Mouse (Mus musculus): ENCODE measurements around the gene Angel1. TPM values are rescaled to one million over a fixed set of nuclear protein-coding genes. Genes with fewer than 3 reads are reported as not detected.

Angel1 gene
- polyA plus RNA-seq, 1 experiment from 2014 or later: 11.4 TPM

DNA sequence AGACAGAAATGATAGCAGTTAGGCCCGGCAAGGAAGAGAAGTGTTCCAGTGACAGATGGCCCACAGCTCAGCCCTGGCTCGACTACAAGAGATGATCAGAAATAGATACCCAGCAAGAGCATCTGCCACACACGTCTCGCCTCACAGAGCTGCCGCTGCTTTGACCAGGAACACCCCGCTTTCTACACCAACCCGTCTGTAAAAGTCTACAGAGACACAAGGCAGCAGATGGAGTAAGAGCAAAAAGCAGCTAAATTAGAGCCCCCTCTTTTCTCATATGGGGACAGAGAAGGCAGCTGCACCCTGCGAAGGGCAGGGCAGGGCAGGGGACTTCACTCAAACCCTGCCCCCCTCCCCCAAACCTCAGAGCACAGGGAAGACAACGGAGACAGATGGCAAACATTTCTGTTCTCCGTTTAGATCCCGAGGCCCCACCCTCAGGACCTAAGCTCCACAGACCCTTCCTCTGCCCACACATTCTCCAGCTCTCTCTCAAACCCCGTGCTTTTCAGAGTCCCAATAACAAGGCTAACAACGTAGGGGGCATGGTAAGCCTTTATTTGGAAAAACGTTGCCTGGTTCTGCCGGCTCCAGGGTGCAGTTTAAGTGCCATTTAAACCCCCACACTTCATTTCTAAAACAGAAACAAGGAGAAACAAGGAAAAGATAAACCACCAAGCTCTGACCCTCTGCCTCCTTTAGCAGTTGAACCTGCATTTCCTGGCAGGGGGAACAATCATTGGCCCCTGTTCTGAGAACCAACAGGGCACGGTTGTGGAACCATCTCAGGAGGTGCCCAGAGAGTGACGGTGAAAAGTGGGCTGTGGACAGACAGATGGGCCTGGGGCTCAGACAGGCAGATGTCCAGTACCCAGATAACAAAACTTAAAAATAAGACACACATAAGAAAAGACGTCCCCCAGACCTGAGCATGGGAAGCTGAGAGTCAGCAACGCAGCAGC, 26.0 kb downstream of the Angel1 start:
- H3K9me3 ChIP-seq: no peaks in the 10 kb centered on the region
- H3K27me3 ChIP-seq (ENCODE audit: insufficient read depth, poor library complexity, severe bottlenecking): no peaks in the 10 kb centered on the region
- DNase-seq (ENCODE audit: low spot score): no peak
- H3K4me1 ChIP-seq: peaks cover 43% of the 10 kb centered on the region
- peaks cover 22% of the 10 kb centered on the region for H3K36me3 ChIP-seq
- no peak overlapping the region for H3K4me3 ChIP-seq
- WGBS: 28% methylated on average over 19 of the region's 19 CpGs
- peak overlapping the region; percentile 22; the same call in 1 of the 2 replicates for H3K27ac ChIP-seq

DNA sequence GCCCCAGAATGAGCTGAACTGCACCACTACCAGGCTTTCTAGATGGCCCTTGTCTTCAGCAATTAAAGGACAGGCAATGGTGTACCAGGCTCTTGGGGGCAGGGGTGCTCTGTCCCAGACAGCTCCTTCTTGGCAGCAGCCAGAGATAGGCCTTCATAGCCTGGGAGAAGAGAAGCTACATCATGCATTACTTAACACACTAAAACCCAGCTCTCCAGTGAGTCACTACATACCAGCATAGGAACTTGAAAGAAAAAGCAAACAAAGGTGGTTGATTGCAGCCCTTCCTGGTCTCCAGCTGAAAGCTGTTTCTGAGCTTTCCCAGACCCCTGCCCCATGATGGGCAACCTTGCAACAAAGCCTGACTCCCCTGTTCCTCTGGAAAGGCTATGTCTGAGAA, 27.7 kb downstream of the Angel1 start:
- no peaks in the 10 kb centered on the region for H3K27me3 ChIP-seq (ENCODE audit: insufficient read depth, poor library complexity, severe bottlenecking)
- H3K9me3 ChIP-seq: no peaks in the 10 kb centered on the region
- peaks cover 19% of the 10 kb centered on the region for H3K36me3 ChIP-seq
- no peak overlapping the region for H3K4me3 ChIP-seq
- no peak for DNase-seq (ENCODE audit: low spot score)
- H3K27ac ChIP-seq: no peak overlapping the region
- H3K4me1 ChIP-seq: peaks cover 60% of the 10 kb centered on the region

DNA sequence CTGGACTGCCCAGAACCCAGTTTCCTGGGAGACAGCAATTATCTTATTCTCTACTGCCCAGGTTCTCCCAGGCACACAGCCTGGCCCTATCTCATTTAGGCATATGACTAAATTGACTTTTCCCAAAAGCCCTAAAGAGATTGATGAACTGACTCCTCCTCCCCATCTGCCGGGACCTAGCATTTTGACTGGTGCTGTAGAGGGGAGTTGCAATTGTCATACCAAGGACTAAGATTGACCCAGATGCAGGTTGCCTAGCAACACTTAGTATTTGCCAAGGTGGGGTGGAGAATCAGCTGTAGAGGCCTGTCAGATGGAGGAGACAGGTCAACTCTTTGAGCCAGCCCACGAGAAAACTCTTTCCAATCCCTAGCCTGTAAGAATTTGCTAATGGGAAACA, 28.3 kb downstream of the Angel1 start:
- H3K36me3 ChIP-seq: peaks cover 14% of the 10 kb centered on the region; the same call in 1 of the 2 replicates
- no peak overlapping the region for H3K4me3 ChIP-seq
- WGBS: 81% methylated on average over 2 of the region's 2 CpGs
- no peaks in the 10 kb centered on the region for H3K9me3 ChIP-seq
- H3K27ac ChIP-seq: no peak overlapping the region
- peaks cover 65% of the 10 kb centered on the region for H3K4me1 ChIP-seq
- H3K27me3 ChIP-seq (ENCODE audit: insufficient read depth, poor library complexity, severe bottlenecking): no peaks in the 10 kb centered on the region
- no peak for DNase-seq (ENCODE audit: low spot score)

DNA sequence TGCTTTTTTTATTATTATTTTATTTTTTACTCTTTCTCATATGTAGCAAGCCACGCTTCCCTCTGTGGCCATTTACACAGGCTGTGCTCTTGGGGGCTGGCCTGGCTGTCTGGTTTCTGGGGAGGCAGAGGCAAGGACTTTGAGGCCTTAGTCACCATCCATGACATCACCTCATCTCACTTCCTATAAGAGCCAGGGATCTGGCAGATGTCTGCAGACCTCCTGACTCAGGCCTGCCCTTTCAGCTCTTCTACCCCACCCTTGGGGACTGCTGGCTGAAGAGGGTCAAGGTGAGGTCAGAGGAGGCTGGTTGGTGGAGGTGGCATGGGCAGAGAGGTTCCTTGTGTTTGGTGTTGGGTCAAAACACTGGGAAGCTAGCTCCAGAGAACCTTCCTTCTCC, 31.8 kb downstream of the Angel1 start:
- H3K4me3 ChIP-seq: no peak overlapping the region
- no peaks in the 10 kb centered on the region for H3K27me3 ChIP-seq (ENCODE audit: insufficient read depth, poor library complexity, severe bottlenecking)
- DNase-seq (ENCODE audit: low spot score): no peak
- peaks cover 68% of the 10 kb centered on the region for H3K4me1 ChIP-seq
- 91% methylated on average over 1 of the region's 1 CpGs for WGBS
- no peaks in the 10 kb centered on the region for H3K9me3 ChIP-seq
- no peak overlapping the region for H3K27ac ChIP-seq
- peaks cover 15% of the 10 kb centered on the region for H3K36me3 ChIP-seq

DNA sequence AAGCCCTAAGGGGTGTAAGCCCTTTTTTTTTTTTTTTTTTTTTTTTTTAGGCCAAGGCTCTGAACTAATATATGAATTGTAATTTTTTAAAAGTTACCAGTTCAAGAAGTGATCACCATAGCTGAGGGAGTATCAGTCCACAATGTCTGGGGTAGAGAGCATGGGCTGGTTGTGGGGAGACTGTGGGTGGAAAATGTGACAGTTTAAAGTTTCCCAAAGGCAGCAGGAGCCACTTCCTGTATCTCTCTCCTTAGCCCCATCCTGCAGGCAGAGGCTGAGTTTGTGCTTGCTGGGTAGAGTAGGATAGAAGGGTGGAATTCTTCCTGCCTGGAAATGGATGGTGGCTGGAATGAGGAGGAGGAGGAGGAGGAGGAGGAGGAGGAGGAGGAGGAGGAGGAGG, 32.9 kb downstream of the Angel1 start:
- Histone ChIP-seq H3K27me3 (ENCODE audit: insufficient read depth, poor library complexity, severe bottlenecking) (no peaks in the 10 kb centered on the region), H3K4me3 (no peak overlapping the region), H3K9me3 (no peaks in the 10 kb centered on the region), H3K4me1 (peaks cover 58% of the 10 kb centered on the region), H3K36me3 (peaks cover 21% of the 10 kb centered on the region), H3K27ac (no peak overlapping the region)
- DNase-seq (ENCODE audit: low spot score): no peak

DNA sequence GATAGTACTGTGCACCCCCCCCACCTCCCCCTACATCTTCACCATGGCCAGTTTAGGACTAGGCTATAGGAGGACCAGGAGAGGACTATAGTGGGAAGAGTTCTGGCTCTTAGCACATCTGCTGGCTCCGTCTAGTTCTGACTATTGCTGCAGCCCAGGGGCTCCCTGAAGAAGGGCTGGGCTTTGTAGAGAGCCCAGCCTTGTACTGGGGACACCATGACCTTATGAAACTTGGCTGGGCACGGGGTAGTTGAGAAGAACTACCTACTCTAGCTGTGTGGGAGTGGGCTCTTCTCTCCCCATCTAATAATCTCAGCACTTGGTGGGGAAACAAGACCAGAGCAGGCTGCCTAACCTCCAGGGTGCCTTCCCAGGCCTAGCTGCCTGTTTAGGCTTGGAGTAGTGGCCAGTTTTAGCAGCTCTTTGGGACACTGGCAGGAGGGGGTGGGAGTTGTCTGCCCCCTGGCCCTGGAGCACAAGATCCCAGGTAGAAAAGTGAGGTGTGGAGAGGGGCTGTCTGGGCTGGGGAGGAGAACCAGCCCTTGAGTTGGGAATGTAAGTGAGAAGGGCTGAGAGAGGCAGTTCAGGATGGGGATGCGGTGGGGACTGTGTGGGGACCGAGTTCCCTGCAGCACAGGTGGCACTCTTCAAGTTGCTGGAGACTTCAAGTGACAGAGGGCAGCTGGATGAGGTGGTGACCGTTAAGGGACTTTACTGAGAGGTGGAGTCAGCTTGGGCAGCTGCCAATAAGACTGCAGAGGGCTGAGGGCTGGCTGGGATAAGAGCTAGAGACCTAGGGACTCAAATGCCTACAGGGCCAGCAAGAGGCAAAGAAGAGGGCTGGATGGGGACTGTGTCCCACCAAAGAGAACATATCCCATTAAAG, 33.5 kb downstream of the Angel1 start:
- 56% methylated on average over 5 of the region's 5 CpGs for WGBS
- H3K27ac ChIP-seq: 0 out of 2 replicates have a peak overlapping the region, but pooled peaks have one; percentile 19
- no peaks in the 10 kb centered on the region for H3K9me3 ChIP-seq
- H3K4me1 ChIP-seq: peaks cover 62% of the 10 kb centered on the region
- no peak for DNase-seq (ENCODE audit: low spot score)
- no peaks in the 10 kb centered on the region for H3K27me3 ChIP-seq (ENCODE audit: insufficient read depth, poor library complexity, severe bottlenecking)
- peaks cover 21% of the 10 kb centered on the region for H3K36me3 ChIP-seq
- H3K4me3 ChIP-seq: no peak overlapping the region

DNA sequence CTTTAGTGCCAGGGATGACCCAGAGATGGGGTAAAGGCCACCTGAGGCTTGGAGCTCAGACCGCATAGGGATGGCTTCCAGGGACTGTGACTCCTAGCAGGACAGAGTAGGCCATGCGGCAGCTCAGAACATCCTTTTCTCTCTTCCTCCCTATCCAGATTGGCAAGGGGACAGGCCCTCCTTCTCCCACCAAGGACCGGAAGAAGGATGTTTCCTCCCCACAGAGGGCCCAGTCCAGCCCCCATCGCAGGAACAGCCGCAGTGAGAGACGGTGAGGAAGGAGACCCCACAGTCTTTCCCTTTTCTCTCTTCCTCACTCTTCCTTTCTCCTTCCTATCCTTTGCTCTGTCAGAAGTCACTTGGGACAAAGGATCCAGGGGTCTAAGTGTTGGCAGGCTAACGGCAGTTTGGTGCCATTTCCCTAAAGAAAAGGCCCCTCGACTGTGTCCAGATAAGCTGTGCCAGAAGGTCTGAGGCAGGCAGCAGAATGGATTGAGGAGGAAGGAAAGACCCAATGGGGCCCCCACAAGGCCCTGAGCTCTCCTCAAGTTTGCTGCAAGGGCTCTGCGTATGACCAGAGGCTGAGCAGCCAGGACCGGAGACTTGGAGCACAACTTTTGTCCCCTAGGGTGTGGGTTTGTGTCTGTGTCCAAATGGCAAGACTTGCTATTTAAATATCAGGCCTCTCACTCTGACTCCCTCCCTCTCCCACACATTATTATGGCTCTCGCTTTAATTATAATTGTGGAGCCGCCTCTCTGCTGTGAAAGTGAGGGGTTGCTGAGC, 35.4 kb downstream of the Angel1 start:
- DNase-seq (ENCODE audit: low spot score): no peak
- H3K4me1 ChIP-seq: peaks cover 67% of the 10 kb centered on the region
- no peaks in the 10 kb centered on the region for H3K9me3 ChIP-seq
- H3K27ac ChIP-seq: peak overlapping the region; percentile 65
- no peak overlapping the region for H3K4me3 ChIP-seq
- 68% methylated on average over 12 of the region's 12 CpGs for WGBS
- H3K27me3 ChIP-seq (ENCODE audit: insufficient read depth, poor library complexity, severe bottlenecking): no peaks in the 10 kb centered on the region
- peaks cover 21% of the 10 kb centered on the region for H3K36me3 ChIP-seq

DNA sequence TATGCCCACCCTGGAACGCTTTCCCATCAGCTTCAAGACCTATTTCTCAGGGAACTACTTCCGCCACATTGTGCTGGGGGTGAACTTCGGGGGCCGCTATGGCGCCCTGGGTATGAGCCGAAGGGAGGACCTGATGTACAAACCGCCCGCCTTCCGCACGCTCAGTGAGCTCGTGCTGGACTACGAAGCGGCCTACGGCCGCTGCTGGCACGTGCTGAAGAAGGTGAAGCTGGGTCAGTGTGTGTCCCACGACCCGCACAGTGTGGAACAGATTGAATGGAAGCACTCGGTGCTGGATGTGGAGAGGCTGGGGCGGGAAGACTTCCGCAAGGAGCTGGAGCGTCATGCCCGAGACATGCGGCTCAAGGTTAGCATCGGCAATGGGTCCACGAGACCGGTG, 37.3 kb downstream of the Angel1 start:
- Histone ChIP-seq H3K27me3 (ENCODE audit: insufficient read depth, poor library complexity, severe bottlenecking) (no peaks in the 10 kb centered on the region), H3K27ac (no peak overlapping the region), H3K36me3 (peaks cover 25% of the 10 kb centered on the region), H3K4me1 (peaks cover 55% of the 10 kb centered on the region), H3K9me3 (no peaks in the 10 kb centered on the region), H3K4me3 (no peak overlapping the region)
- WGBS: 96% methylated on average over 27 of the region's 27 CpGs
- DNase-seq (ENCODE audit: low spot score): no peak

DNA sequence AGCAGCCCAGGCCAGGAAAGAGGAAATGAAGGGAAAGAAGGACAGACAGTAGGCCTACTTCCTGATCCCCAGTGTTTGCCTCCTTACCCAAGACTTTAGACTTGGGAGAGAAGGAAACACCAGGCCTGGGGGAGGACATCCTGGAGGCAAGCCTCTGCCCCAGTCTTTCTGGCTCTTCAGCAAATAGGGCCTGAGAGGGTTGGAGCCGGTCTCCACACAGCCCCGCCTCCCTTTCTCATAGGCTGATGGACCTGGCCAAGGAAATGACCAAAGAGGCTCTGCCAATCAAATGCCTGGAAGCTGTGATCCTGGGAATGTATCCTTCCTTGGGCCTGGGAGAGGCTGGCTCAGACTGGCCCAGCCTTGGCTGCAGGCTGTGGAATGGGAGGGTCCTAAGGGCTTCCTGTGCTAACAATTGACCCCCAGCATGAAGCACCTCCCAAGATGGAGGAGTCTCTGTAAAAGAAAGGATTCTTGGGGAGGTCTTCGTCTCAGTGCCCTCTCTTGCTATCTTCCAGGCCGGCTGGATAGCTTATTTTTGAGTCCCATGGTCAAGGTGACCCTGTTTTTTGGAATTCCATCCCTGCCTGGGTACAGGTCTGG, 38.2 kb downstream of the Angel1 start:
- no peak overlapping the region for H3K4me3 ChIP-seq
- no peak for DNase-seq (ENCODE audit: low spot score)
- peaks cover 55% of the 10 kb centered on the region for H3K4me1 ChIP-seq
- peak overlapping the region; percentile 42 for H3K27ac ChIP-seq
- peaks cover 25% of the 10 kb centered on the region for H3K36me3 ChIP-seq
- no peaks in the 10 kb centered on the region for H3K27me3 ChIP-seq (ENCODE audit: insufficient read depth, poor library complexity, severe bottlenecking)
- WGBS: 72% methylated on average over 4 of the region's 4 CpGs
- H3K9me3 ChIP-seq: no peaks in the 10 kb centered on the region

DNA sequence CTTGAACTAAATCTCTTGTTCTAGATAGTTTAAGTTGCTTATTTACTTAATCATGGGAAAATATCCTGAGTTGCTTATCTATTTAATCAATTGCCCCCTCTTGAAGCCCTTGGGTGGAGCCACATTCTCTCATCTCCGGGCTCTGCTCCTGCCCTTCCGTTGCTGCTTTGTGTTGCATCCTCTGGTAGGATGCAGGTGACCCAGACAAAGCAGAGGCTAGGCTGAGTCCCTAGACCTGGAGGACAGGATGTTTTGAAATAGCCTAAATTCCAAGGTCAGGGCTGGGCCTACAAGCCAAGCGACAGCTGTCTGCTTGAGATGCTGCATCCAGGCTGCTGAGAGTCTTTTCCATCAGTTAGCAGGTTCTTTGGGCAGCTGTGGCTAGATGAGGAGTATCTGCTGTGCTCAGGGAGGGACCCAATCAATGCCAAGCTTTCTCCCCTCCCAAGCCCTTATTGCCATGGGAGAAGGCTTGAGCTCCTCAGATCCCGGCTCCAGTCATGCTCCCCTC, 38.8 kb downstream of the Angel1 start:
- no peak for DNase-seq (ENCODE audit: low spot score)
- 54% methylated on average over 4 of the region's 4 CpGs for WGBS
- H3K4me1 ChIP-seq: peaks cover 55% of the 10 kb centered on the region
- H3K36me3 ChIP-seq: peaks cover 25% of the 10 kb centered on the region
- H3K27ac ChIP-seq: peak overlapping the region; percentile 42
- no peak overlapping the region for H3K4me3 ChIP-seq
- 0 out of 2 replicates have a peak, but pooled peaks cover 2% of the 10 kb centered on the region for H3K27me3 ChIP-seq (ENCODE audit: insufficient read depth, poor library complexity, severe bottlenecking)
- H3K9me3 ChIP-seq: no peaks in the 10 kb centered on the region

DNA sequence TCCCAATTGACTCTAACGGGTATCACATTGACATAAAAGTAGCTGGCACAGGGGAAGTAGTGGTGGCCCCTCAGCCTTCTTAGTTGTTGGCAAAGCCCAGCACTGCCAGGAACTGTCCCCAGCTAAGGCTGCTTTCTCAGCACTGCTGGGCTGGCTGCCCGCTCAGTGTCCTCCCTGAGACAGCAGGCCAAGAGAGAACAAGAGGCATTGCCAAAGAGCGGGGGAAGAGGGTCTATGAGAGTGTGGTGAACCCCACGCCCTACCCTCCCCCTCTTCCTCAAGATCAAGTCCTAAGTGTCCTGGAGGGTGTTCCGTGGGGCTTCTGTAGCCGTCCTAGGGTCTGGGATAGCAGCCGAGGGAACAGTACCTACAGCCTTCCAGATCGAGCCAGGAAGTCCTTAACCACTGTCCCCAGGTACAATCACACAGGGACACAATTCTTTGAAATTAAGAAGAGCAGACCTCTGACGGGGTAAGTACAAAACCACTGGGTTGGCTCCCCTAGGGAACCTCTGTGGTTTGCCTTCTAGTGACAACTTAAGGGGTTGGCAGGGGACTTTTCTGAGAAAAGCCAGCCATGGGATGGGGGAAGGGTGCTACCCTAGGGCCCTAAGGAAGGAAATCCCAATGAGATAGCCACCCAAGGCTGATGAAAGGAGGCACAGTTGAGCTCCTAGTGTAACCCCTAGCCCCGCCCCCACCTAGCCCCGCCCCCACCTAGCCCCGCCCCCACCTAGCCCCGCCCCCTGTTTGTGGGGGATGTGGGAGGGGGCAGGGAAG, 39.5 kb downstream of the Angel1 start:
- Histone ChIP-seq H3K9me3 (no peaks in the 10 kb centered on the region), H3K36me3 (peaks cover 23% of the 10 kb centered on the region), H3K4me3 (no peak overlapping the region), H3K27ac (no peak overlapping the region; the same call in 1 of the 2 replicates), H3K4me1 (peaks cover 56% of the 10 kb centered on the region), H3K27me3 (ENCODE audit: insufficient read depth, poor library complexity, severe bottlenecking) (0 out of 2 replicates have a peak, but pooled peaks cover 2% of the 10 kb centered on the region)
- DNase-seq (ENCODE audit: low spot score): no peak
- 47% methylated on average over 13 of the region's 13 CpGs for WGBS
